Mouse (Mus musculus): ENCODE results near the gene Mycbpap. TPM values are rescaled to one million over a fixed set of nuclear protein-coding genes. Genes with fewer than 3 reads are reported as not detected.
A peak's percentile ranks its signal among the peaks of the same experiment; 100 is the strongest.

Gene Mycbpap
- polyA plus RNA-seq, 1 experiment from 2014 or later, result 2.9 TPM

DNA sequence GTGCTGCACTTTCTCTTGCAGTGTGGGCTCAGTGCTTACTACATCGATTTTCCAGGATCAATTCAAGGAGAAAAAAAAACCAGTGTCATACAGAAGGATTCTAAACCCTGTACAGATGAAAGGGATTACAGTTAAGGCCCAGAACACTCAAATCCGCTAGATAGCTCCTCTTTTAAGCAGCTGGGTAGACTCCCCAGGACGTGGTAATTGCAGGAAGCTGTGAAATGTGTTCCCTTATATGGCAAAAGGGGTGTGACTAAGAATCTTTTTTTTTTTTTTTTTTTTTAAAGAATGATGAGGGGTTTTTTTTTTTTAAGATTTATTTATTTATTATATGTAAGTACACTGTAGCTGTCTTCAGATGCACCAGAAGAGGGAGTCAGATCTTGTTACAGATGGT, 7.3 kb upstream of the Mycbpap start:
- H3K4me3 ChIP-seq, result no peak overlapping the region
- 50% methylated on average over 3 of the region's 3 CpGs for WGBS
- ATAC-seq (ENCODE audit: low FRiP score, low read depth), result no peak

DNA sequence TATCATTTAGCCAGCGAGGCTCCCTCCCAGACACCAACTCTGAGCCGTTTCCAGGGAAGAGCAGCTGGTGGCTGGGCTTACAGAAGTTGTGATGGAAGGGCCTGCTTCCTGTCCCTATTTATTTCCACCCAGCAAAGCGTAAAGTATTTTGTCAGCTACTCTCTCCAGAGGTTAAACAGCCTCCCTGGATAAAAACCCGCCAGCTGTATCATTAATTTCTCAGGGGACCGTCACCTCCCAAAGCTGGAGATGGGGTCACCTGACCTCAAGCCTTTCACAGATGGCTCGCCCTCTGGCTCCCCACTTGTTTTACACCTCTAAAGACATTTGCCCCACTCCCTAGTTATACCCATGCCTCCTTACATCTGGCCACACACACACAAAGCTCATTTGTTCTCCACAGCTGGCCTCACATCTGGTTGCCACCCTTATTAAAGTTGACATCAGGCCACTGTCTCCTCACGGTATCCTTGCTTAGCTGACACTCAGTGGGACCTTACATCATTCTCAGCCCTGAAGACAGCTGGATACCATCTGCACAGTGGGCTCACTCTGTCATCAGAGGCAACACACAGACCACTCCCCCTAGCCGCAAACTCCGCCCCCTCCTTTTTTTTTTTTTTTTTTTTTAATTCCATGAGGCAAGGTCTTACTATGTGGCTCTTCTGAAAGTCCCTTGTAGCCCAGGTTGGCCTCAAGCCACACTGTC, 4.8 kb upstream of the Mycbpap start:
- no peak overlapping the region for H3K4me3 ChIP-seq
- no peak overlapping the region for H3K4me2 ChIP-seq (replicated peaks)
- WGBS, result 59% methylated on average over 9 of the region's 9 CpGs
- no peak overlapping the region for H3K9ac ChIP-seq (replicated peaks)
- no peak overlapping the region for H3K27ac ChIP-seq (replicated peaks)
- no peaks in the 10 kb centered on the region for H3K36me3 ChIP-seq
- peaks cover 7% of the 10 kb centered on the region; the same call in 1 of the 2 replicates for H3K4me1 ChIP-seq
- no peaks in the 10 kb centered on the region for H3K9me3 ChIP-seq
- no peak for ATAC-seq (ENCODE audit: low FRiP score, low read depth)
- 0 out of 2 replicates have a peak, but pooled peaks cover 4% of the 10 kb centered on the region for H3K27me3 ChIP-seq

More for the DNA sequence above, 7.3 kb upstream of the Mycbpap start:
- Histone ChIP-seq H3K36me3 (no peaks in the 10 kb centered on the region), H3K9me3 (no peaks in the 10 kb centered on the region), H3K27me3 (no peaks in the 10 kb centered on the region), H3K27ac (replicated peaks) (no peak overlapping the region), H3K4me1 (peaks cover 4% of the 10 kb centered on the region; the same call in 1 of the 2 replicates), H3K9ac (replicated peaks) (no peak overlapping the region), H3K4me2 (replicated peaks) (no peak overlapping the region)

DNA sequence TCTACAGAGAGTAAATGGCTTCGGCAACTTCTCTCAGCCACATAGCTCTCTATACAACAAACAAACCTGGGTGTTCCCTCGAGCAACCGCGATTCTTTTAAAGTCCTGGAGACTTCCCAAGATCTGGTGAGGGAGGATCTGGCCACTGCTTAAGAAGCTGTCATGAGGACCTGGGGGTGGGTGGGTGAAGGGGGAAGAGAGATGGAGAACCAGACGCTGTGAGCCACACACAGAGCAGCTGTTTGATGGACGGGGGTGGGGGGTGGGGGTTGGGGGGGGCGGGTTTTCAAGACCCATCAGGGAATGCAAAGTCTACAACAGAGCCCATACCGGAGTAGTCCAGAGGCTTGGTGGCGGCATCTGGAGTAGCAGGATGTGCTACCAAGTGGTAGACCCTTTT, 8.1 kb downstream of the Mycbpap start:
- Histone ChIP-seq H3K4me3 (no peak overlapping the region), H3K36me3 (no peaks in the 10 kb centered on the region), H3K27ac (replicated peaks) (no peak overlapping the region), H3K27me3 (no peaks in the 10 kb centered on the region), H3K9ac (replicated peaks) (no peak overlapping the region), H3K4me1 (no peaks in the 10 kb centered on the region), H3K4me2 (replicated peaks) (no peak overlapping the region), H3K9me3 (no peaks in the 10 kb centered on the region)
- ATAC-seq (ENCODE audit: low FRiP score, low read depth), result no peak
- WGBS, result 74% methylated on average over 9 of the region's 9 CpGs

DNA sequence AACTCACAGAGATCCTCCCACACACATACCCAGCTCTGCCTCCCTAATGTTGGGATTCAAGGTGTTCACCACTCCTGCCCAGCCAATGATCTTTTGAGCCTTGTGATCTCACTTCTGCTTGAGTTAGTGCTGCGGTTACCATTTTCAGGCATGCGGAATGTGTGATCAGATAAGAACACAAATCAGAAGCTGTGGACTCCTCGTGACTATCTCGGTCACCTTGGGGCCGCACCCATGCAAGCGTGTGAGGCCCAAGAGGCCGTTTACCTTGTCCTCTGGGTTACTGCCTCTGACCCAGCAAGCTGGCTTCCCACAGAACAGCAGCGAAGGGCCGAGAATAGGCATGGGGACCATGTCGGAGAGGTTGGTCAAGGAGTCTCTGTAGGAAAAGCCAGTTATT, 12.6 kb downstream of the Mycbpap start:
- H3K36me3 ChIP-seq, result no peaks in the 10 kb centered on the region
- ATAC-seq (ENCODE audit: low FRiP score, low read depth), result no peak
- no peaks in the 10 kb centered on the region for H3K4me1 ChIP-seq
- H3K9ac ChIP-seq (replicated peaks), result no peak overlapping the region
- no peaks in the 10 kb centered on the region for H3K27me3 ChIP-seq
- 92% methylated on average over 10 of the region's 10 CpGs for WGBS
- H3K9me3 ChIP-seq, result no peaks in the 10 kb centered on the region
- H3K27ac ChIP-seq (replicated peaks), result no peak overlapping the region
- H3K4me3 ChIP-seq, result no peak overlapping the region
- H3K4me2 ChIP-seq (replicated peaks), result no peak overlapping the region

DNA sequence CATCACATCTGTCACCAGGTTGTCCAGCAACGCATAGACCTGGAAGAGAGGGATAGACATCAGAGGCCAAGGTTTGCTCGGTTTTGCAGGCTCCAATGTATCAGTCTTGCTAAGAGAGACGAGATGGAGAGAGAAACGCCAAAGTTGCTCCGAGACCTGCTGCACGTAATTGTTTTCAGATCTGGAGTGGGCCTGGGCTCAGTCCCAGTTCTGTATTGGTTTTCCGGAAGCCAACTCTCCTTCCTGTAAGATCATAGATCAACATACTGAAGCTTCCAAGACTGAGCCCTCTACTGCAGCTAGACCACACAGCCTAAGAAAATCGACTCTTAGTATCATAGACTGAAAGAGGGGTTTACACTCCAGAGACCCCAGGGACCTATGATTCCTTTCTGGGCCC, 20.1 kb downstream of the Mycbpap start:
- no peaks in the 10 kb centered on the region for H3K9me3 ChIP-seq
- no peak for ATAC-seq (ENCODE audit: low FRiP score, low read depth)
- H3K27me3 ChIP-seq, result peaks cover 52% of the 10 kb centered on the region
- no peaks in the 10 kb centered on the region for H3K36me3 ChIP-seq
- H3K9ac ChIP-seq (replicated peaks), result no peak overlapping the region
- H3K4me1 ChIP-seq, result peaks cover 22% of the 10 kb centered on the region
- H3K4me3 ChIP-seq, result no peak overlapping the region
- H3K4me2 ChIP-seq (replicated peaks), result no peak overlapping the region
- no peak overlapping the region for H3K27ac ChIP-seq (replicated peaks)
- WGBS, result 91% methylated on average over 8 of the region's 8 CpGs

DNA sequence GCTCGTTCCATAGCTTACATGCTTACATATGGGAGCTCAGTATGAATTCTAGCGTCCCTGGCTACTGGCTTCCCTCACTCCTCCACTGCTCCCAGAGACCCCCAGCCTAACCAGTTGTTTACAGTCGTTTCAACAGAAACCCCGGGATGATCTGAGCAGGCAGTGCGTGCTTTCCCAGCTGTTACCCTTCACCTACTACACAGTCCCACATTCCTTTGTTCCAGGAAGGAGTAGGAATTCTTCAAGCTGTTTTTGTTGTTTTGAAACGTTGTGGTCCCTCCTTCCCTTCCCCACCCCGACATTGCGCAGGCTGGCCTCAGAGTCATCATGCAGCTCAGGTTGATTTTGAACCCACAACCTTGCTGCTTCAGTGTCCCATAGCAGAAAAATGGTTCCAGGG, 21.2 kb downstream of the Mycbpap start:
- WGBS, result 32% methylated on average over 8 of the region's 8 CpGs
- Histone ChIP-seq H3K36me3 (no peaks in the 10 kb centered on the region), H3K4me1 (peaks cover 22% of the 10 kb centered on the region), H3K9ac (replicated peaks) (no peak overlapping the region), H3K9me3 (no peaks in the 10 kb centered on the region), H3K4me3 (no peak overlapping the region), H3K27ac (replicated peaks) (no peak overlapping the region), H3K27me3 (peaks cover 52% of the 10 kb centered on the region), H3K4me2 (replicated peaks) (no peak overlapping the region)
- ATAC-seq (ENCODE audit: low FRiP score, low read depth), result no peak

DNA sequence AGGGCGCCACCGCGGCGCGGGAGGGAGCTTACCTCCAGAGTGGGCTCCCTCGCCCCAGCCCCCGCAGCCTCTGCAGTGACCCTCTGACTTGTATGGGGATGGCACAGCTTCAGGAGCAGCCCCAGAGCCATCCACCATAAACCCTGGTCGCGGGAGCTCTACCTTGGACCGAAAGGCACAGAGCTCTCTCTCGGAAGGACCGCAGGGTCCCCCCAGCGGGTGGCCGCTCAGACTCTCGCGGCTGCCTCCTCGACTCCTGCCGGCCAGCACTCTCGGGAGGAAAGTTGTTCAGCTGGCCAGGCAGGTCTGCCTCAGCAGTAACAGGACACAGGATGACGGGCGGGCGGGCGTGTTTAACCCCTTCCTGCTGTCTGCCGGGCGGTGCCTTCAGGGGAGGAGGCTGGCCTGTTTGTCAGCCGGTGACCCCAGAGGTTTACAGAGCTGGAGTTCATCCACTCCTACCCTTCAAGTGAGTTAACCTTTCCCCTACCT, 21.8 kb downstream of the Mycbpap start, which contains the start of gene Epn3:
Epn3 (minus strand) TSS at position 314 of the 492 bp plus-strand sequence.
- peak within 1 kb of the TSS; percentile 50 for H3K9ac ChIP-seq (replicated peaks)
- peaks cover 22% of the 10 kb centered on the region for H3K4me1 ChIP-seq
- peak within 1 kb of the TSS; percentile 60 for H3K4me2 ChIP-seq (replicated peaks)
- no peaks in the 10 kb centered on the region for H3K36me3 ChIP-seq
- peak within 1 kb of the TSS; percentile 33 for H3K4me3 ChIP-seq
- no peaks in the 10 kb centered on the region for H3K9me3 ChIP-seq
- H3K27me3 ChIP-seq, result peaks cover 55% of the 10 kb centered on the region
- WGBS, result 1% methylated on average over 26 of the region's 26 CpGs
- no peak within 1 kb of the TSS for H3K27ac ChIP-seq (replicated peaks)
- peak; percentile 30; the same call in 1 of the 2 replicates for ATAC-seq (ENCODE audit: low FRiP score, low read depth)

DNA sequence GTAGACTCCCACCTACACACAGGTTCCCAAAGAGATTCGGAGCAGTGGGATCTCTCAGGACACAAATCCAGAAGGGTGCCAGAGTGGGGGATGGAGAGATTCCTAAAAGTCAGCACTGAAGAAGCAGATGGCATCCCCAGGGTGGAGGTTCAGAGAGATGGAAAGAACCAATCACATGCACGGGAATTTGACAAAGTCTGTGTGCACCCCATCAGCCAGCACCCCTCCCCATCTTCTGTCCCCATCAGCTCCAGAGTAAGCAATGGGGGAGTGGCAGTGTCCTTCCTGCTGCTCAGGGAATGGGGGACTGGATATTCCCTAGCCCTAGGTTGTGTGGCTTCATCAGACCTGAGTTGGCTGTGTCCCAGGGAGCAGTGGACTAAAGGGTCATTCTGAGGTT, 22.5 kb downstream of the Mycbpap start:
- ATAC-seq (ENCODE audit: low FRiP score, low read depth), result no peak
- Histone ChIP-seq H3K27me3 (peaks cover 61% of the 10 kb centered on the region), H3K9me3 (no peaks in the 10 kb centered on the region), H3K36me3 (no peaks in the 10 kb centered on the region), H3K9ac (replicated peaks) (peak overlapping the region; percentile 50; the same call in 1 of the 2 replicates), H3K4me1 (peaks cover 22% of the 10 kb centered on the region), H3K4me3 (peak overlapping the region; percentile 33; the same call in 1 of the 2 replicates), H3K27ac (replicated peaks) (no peak overlapping the region), H3K4me2 (replicated peaks) (peak overlapping the region; percentile 60)
- 17% methylated on average over 2 of the region's 2 CpGs for WGBS

DNA sequence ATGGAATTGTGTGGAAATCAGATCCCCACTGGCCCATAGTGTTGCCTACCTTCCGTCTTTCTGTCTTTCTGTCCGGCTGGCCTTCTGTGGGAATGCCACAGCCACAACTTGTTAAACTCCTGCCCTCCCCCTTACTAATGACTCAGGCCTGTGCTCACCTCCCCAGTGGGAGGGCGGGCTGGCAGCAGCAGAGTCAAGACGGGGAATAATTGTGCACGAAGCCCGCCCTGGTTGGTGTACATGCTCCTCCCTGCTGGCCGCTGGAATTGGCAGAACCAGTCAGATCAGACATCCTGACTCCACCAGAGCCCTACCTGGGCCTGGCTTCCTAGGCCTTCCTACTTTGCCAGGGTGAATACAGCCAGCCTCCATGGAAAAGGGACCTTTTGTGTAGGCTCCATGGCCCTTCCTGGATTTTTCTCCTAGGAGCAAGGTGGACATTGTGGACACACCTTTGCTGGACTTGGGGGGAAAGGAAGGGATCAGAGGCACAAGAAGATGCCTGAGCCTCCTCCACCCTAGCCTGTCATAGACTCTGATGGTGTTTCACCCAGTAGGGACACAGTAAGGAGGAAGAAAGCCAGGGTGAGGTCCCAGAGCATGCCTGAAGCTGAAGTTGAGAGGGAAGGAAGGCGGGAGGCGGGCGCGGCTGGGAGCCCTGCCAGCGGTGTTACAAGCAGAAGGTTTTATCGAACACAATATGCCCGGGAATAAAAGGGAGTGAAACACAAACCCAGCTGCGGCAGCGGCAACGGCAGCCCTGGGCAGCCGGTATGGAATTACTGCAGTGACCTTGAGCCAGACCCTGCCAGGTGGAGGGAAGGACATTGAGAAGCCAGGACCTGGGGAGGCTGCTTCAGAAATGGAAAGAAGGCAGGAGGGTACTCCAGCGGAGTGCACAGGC, 23.2 kb downstream of the Mycbpap start:
- WGBS, result 25% methylated on average over 19 of the region's 19 CpGs
- Histone ChIP-seq H3K4me3 (no peak overlapping the region), H3K9me3 (no peaks in the 10 kb centered on the region), H3K36me3 (no peaks in the 10 kb centered on the region), H3K4me1 (peaks cover 22% of the 10 kb centered on the region), H3K27me3 (peaks cover 68% of the 10 kb centered on the region), H3K27ac (replicated peaks) (no peak overlapping the region), H3K4me2 (replicated peaks) (peak overlapping the region; percentile 60), H3K9ac (replicated peaks) (no peak overlapping the region)
- ATAC-seq (ENCODE audit: low FRiP score, low read depth), result no peak

DNA sequence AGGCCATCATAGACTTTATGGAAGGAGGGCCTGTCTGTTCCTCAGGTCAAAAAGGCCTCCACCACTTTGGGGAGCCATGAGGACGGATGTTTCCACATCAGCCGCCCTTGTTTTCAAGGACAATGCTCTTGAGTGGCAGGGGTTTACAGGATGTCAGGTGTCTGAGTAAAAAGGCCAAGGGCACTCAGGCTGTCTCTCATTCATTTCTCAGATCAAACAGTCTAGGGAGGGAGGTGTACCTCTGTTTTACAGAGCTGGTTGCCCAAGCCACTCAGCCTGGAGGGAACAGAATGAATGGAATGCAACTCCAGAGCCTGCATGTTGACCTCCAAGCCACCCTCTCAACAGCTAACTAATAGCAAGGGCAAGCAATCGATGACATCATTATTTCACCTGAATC, 26.1 kb downstream of the Mycbpap start:
- Histone ChIP-seq H3K4me1 (peaks cover 35% of the 10 kb centered on the region), H3K27ac (replicated peaks) (no peak overlapping the region), H3K4me3 (no peak overlapping the region), H3K36me3 (no peaks in the 10 kb centered on the region), H3K4me2 (replicated peaks) (no peak overlapping the region), H3K9me3 (no peaks in the 10 kb centered on the region), H3K27me3 (peaks cover 72% of the 10 kb centered on the region), H3K9ac (replicated peaks) (no peak overlapping the region)
- no peak for ATAC-seq (ENCODE audit: low FRiP score, low read depth)
- WGBS, result 83% methylated on average over 3 of the region's 3 CpGs

DNA sequence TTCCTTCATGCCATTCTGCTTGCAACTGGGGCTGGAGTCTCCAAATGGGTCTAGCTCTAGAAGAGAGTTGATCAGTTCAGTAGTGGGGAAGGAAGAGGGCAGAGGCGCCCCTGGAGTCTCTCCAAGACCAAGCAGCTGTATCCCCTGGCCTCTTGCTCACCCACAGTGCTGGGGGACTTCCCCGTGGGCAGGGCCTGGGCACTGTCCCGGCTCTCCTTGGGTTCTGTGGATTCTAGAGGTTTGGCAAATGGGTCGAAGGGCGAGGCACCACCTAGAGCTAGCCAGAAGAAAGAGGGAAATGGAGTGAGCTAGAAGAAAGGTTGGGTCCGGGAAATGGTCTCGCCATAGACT, 29.8 kb downstream of the Mycbpap start:
- Histone ChIP-seq H3K4me1 (peaks cover 12% of the 10 kb centered on the region), H3K9ac (replicated peaks) (no peak overlapping the region), H3K27me3 (peaks cover 69% of the 10 kb centered on the region), H3K36me3 (no peaks in the 10 kb centered on the region), H3K27ac (replicated peaks) (no peak overlapping the region), H3K4me2 (replicated peaks) (peak overlapping the region; percentile 78), H3K9me3 (no peaks in the 10 kb centered on the region), H3K4me3 (peak overlapping the region; percentile 53)
- no peak for ATAC-seq (ENCODE audit: low FRiP score, low read depth)
- WGBS, result 73% methylated on average over 7 of the region's 7 CpGs

Data from midbrain, embryonic 12.5 days (tissue).